Mouse (Mus musculus) mouse trophoblast stem cell (cell line): ENCODE measurements around the gene Cep135.

ENCODE experiments used
- in situ Hi-C, 2 experiments: fragments of 300-500 bp; cut with MseI, MboI; formaldehyde crosslinking; loops; 2 replicates in 1 of 2; 3 replicates in 1 of 2; pipeline ENCODE4 v1.15.1; 2025

Cep135 gene

DNA sequence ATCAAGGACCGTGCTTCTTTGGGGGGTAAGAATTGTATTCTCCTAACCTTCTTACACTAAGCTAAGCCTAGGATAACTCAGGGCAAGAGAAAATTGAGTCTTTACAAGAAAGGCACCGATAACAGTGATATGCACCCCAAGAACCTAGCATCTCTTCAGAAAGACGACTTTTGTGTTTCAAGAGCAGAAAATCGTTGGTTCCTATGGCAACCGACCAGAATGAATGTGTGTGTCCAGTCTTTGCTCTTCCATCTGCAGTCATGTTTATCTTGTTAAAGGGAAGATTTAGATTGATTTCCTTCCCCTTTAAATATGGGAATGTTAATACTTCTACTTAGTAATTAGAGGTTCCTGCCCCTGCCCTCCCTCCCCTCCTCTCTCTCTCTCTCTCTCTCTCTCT, 95.0 kb downstream of the Cep135 start:
- in situ Hi-C loops, result no loop called here

DNA sequence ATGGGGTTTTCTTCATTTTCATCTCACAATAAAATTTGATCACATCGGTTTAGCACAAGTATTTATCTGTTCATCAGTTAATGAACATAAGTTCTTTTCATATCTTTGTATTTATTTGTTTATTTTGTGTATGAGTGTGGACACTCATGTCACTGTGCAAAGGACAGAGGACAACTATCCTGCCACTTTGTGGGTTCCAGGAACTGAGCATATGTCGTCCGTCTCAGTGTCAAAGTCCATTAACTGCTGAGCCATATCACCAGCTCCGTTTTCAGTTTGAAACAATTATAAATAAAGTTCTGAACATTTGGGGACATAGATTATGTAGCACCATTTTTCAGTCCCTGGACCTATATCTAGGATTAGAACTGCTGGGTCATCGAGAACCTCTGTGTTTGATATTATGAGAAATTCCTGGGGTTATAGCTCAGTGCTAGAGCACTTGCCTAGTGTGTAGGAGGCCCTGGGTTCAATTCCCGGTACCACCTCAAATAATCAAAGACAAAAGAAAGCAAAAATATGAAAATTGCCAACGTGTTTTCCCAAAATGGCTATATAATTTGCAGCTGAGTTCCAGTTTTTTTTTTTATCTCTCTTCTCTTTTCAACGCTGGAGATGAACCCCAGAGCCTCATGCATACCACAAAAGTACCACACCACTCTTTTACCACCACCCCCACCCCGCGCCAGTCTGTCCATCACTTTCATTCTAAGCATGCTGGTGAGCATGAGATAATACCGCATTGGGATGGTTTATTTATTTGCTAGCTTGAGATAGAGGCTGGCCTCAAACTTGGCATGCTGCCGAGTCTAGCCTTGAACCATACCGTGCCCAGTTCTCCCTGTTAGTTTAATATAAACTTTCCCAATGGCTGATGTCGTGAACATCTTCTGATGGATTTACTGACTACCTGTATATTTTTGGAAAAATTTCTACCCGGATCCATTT, 96.4 kb downstream of the Cep135 start:
- in situ Hi-C loops, result no loop called here

DNA sequence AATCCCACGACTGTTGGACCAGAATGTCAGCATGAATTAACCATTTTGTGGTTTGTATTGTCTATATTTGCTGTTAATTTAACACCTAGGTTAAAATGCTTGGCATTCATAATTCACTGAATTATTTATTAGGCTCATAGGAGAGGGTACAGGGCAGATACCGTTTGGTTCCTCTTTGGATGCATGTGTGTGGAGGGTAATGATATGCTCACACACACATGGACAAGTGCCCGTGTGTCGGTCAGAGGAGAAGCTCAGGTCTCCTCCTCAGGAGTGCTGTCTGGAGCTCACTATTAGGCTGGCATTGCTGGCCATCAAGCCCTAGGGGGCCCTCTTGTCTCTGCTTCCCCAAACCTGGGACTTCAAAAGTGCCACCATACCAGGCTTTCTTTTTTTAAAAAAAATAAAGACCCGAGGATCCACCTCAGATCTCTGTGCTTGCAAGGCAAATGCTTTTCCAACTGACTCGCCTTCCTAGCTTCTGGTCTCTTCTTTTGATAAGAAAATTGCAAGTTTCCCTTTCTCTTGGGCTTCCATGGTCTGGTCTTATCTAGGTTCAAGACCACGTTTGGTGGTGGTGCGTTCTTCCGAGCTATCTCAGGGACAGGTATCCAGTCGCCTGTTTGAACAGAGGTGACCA, 99.6 kb downstream of the Cep135 start:
- in situ Hi-C loops, result no loop called here

DNA sequence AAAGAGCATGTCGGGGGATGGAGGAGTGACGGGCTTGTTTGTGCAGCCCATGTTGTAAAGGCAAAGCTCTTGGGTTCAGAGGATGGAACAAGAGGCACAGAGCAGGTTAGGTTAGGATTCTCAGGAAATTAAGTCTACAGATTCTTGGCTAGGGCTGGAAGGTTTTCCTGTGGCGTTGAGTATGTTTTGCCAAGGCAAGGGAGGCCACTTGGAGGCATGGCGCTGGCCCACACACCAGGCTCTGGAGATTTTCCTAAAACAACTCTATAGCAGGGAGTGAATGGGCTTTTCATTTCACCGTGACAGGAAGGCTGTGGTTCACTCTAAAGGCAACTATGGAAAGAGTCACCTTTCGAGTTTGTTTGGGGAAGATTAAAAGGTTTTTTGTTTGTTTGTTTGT, 100.1 kb downstream of the Cep135 start:
- in situ Hi-C loops, result no loop called here

DNA sequence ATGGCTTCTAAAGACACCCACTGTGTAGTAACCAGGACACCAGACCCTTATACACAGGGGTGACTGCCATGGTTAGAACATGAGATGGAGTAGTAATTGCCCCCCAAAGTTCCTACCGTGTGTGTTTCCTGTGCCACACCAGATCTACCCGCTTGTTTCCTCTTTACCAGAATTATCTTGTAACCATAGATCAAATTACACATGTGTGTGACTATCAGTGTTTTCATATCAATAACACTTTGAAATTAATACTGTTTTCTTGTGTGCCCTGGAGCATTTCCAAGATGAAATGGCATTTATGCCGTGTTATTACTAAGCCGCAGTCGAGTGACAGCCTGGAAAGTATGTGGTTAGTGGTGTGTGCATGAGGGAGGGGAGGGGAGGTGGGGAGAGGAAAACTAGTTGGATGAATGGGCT, 101.7 kb downstream of the Cep135 start:
- in situ Hi-C loops, result no loop called here

DNA sequence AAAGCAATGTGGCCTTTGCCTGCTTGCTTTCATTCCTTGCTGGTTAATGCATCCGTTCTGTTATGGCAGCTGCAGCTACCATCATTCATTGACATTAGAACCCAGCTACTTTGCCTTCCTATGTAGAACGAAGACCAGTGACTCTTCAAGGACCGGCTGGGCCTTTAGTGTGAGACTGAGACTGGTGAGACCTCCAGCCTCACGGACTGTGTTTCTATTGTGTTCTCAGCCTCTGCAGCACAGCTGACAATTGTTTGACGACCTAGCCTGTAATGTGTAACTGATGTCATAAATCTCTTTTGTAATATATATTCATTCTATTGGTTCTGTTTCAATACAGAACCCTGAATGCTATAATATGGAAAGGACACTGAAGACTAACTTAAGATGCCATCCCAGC, 102.8 kb downstream of the Cep135 start:
- in situ Hi-C loops, result no loop called here

DNA sequence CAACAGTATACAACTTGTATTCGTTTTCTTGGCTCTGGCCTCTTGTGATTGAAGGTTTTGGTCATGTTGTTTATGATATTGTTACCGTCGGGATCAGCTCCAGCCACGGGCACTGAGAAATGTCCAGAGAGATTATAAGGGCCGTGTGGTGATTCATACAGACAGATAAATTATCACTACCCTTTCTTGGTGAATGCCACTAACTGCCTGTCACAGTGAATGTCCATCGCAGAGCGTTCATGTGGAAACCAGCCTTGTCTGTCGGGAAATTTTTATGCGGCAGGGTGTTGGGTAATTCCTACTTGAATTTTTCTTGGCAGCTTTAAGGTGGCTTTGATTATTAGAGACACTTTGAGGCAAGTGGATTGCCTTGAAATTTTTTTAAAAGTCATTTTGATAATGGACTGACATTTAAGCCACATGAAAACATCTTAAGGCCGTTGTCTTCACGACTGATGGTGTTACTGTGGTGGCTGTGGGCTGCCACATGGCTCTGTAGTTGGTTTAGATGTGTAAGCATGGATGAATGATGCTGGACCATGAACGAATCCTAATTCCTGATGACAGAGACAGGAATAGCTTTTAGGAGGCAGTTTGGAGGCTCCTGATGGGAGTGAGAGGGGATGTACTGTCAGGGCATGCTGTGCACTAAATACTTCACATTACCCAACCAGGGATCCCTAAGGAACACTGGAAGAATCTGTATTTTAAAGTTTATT, 103.4 kb downstream of the Cep135 start:
- in situ Hi-C loops, result no loop called here
